Mouse (Mus musculus) G1E (cell line): ENCODE results near the gene Plscr1.

Experiments
- GATA1 ChIP-seq: IDR thresholded peaks from 2 replicates; pipeline ENCODE4 v1.6.1; 2012; ENCODE audit warnings: borderline replicate concordance, low read length, inconsistent platforms, mixed read lengths
- GATA2 ChIP-seq: IDR thresholded peaks from 2 replicates; pipeline ENCODE4 v1.6.1; 2012; ENCODE audit warnings: low read depth, low read length, inconsistent platforms, borderline replicate concordance

- TF ChIP-seq GATA2 = no peak
- no peak for TF ChIP-seq GATA1
These were observed 51.7 kb downstream of the Plscr1 start for GRCm38 (mm10) chr9:92301213-92301612.
